Mouse (Mus musculus) forebrain, embryonic 16.5 days (tissue): ENCODE data around the gene Sorcs2. TPM values are rescaled to one million over a fixed set of nuclear protein-coding genes. Genes with fewer than 3 reads are reported as not detected.
A peak's percentile ranks its signal among the peaks of the same experiment; 100 is the strongest.
"Not testable (repeated sequence)": the region's sequence is repeated elsewhere in the genome, so short reads cannot be mapped to it uniquely, and the experiment has no call there.

Experiments
- ATAC-seq: fragments of 200-750 bp; cut with Nextera tagmentation; 2 replicates; pipeline ENCODE4 v1.8.0; 2017; ENCODE audit warnings: mild to moderate bottlenecking, moderate library complexity
- H3K27ac ChIP-seq: fragments of 300-500 bp; sonication (generic); 2 replicates; pipeline ENCODE4 v1.5.1; 2014; ENCODE audit warnings: low read length, control low read depth
- H3K27me3 ChIP-seq: fragments of 300-500 bp; sonication (generic); replicated peaks from 2 replicates; pipeline ENCODE4 v1.6.1; 2014; ENCODE audit warnings: low read length; ENCODE audit not compliant: control insufficient read depth, insufficient read depth
- H3K36me3 ChIP-seq: fragments of 300-500 bp; sonication (generic); 2 replicates; pipeline ENCODE4 v1.6.1; 2014; ENCODE audit not compliant: control insufficient read depth, insufficient read depth
- H3K4me1 ChIP-seq: fragments of 300-500 bp; sonication (generic); replicated peaks from 2 replicates; pipeline ENCODE4 v1.6.1; 2014; ENCODE audit warnings: low read length; ENCODE audit not compliant: control insufficient read depth, insufficient read depth
- H3K4me2 ChIP-seq: fragments of 300-500 bp; sonication (generic); 2 replicates; pipeline ENCODE4 v1.6.1; 2014; ENCODE audit warnings: mild to moderate bottlenecking, low read length, control low read depth
- H3K4me3 ChIP-seq: fragments of 300-500 bp; sonication (generic); replicated peaks from 2 replicates; pipeline ENCODE4 v1.5.1; 2014; ENCODE audit warnings: mild to moderate bottlenecking, low read length, control low read depth
- H3K9ac ChIP-seq: fragments of 300-500 bp; sonication (generic); replicated peaks from 2 replicates; pipeline ENCODE4 v1.6.1; 2014; ENCODE audit warnings: low read depth, low read length, control low read depth
- H3K9me3 ChIP-seq: fragments of 300-500 bp; sonication (generic); 2 replicates; pipeline ENCODE4 v1.6.1; 2016; ENCODE audit warnings: low read length; ENCODE audit not compliant: control insufficient read depth
- WGBS: fragments of 180-500 bp; shearing (Covaris S2); extraction: QIAGEN DNeasy Blood & Tissue Kit; methylation state at CpG from one replicate; pipeline ENCODE4 v1.1.7; 2014; 5-methylcytosine and 5-hydroxymethylcytosine counted together
- polyA plus RNA-seq: library from polyadenylated mRNA; unstranded; fragments of >200 nt; fragmentation: Nextera tagmentation; extraction: Ambion mirVana; gene quantifications from 2 replicates; pipeline ENCODE4 v1.2.1, GENCODE M21; 2015

Gene Sorcs2
- polyA plus RNA-seq, 1 experiment from 2014 or later, result 7.0 TPM

GRCm38 (mm10) chr5:36237526-36237925, 160.4 kb downstream of the Sorcs2 start:
- H3K27me3 ChIP-seq, ATAC-seq: not testable (repeated sequence)
- WGBS, result 97% methylated on average over 7 of the region's 10 CpGs

GRCm38 (mm10) chr5:36230301-36230780, 167.6 kb downstream of the Sorcs2 start:
- Histone ChIP-seq H3K4me1 (peaks cover 24% of the 10 kb centered on the region), H3K36me3 (no peaks in the 10 kb centered on the region), H3K27ac (no peak overlapping the region), H3K27me3 (no peaks in the 10 kb centered on the region), H3K4me3 (no peak overlapping the region), H3K9me3 (no peaks in the 10 kb centered on the region), H3K9ac (no peak overlapping the region), H3K4me2 (no peak overlapping the region)
- WGBS, result 64% methylated on average over 9 of the region's 9 CpGs
- no peak for ATAC-seq

More at GRCm38 (mm10) chr5:36237526-36237925, 160.4 kb downstream of the Sorcs2 start:
- not testable (repeated sequence) for H3K4me1 ChIP-seq, H3K4me3 ChIP-seq, H3K36me3 ChIP-seq, H3K27ac ChIP-seq, H3K9ac ChIP-seq, H3K9me3 ChIP-seq, H3K4me2 ChIP-seq

GRCm38 (mm10) chr5:36228405-36229370, 169.3 kb downstream of the Sorcs2 start:
- WGBS, result 27% methylated on average over 23 of the region's 23 CpGs
- peaks cover 24% of the 10 kb centered on the region for H3K4me1 ChIP-seq
- H3K9me3 ChIP-seq, result no peaks in the 10 kb centered on the region
- H3K27ac ChIP-seq, result no peak overlapping the region
- peak; percentile 37; the same call in 1 of the 2 replicates for ATAC-seq
- H3K4me3 ChIP-seq, result no peak overlapping the region
- no peak overlapping the region for H3K9ac ChIP-seq
- no peak overlapping the region for H3K4me2 ChIP-seq
- H3K36me3 ChIP-seq, result no peaks in the 10 kb centered on the region
- no peaks in the 10 kb centered on the region for H3K27me3 ChIP-seq

- Histone ChIP-seq H3K36me3 (no peaks in the 10 kb centered on the region), H3K27me3 (no peaks in the 10 kb centered on the region), H3K4me3 (no peak overlapping the region), H3K4me2 (no peak overlapping the region), H3K4me1 (peaks cover 24% of the 10 kb centered on the region), H3K27ac (no peak overlapping the region), H3K9ac (no peak overlapping the region), H3K9me3 (no peaks in the 10 kb centered on the region)
- 58% methylated on average over 11 of the region's 11 CpGs for WGBS
- no peak for ATAC-seq
Measured at GRCm38 (mm10) chr5:36226296-36226695, 171.6 kb downstream of the Sorcs2 start.

GRCm38 (mm10) chr5:36225855-36226254, 172.1 kb downstream of the Sorcs2 start:
- 68% methylated on average over 7 of the region's 7 CpGs for WGBS
- Histone ChIP-seq H3K9ac (no peak overlapping the region), H3K9me3 (no peaks in the 10 kb centered on the region), H3K4me2 (no peak overlapping the region), H3K27ac (no peak overlapping the region), H3K4me1 (peaks cover 24% of the 10 kb centered on the region), H3K4me3 (no peak overlapping the region), H3K27me3 (no peaks in the 10 kb centered on the region), H3K36me3 (no peaks in the 10 kb centered on the region)
- ATAC-seq, result no peak

DNA sequence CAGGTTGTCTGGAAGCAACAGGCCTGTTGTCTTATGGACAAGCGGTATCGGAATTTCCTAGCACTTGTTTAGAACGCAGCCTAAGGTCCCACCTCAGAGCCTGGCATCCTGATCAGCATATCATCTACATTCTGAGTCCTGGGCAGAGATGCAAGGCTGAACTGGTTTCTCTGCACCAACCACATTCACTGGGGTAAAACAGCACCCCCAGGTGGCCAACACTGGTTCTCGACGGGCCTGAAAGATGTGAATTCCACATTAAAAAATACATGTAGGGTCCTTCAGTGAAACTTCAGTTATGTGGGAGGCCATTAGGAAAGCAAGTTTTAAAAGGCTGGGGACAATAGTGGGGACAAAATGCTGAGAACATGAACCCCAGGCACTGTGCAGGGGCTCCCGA, 174.2 kb downstream of the Sorcs2 start:
- H3K9me3 ChIP-seq, result no peaks in the 10 kb centered on the region
- 53% methylated on average over 6 of the region's 6 CpGs for WGBS
- H3K27ac ChIP-seq, result no peak overlapping the region
- ATAC-seq, result no peak
- peaks cover 20% of the 10 kb centered on the region for H3K4me1 ChIP-seq
- no peak overlapping the region for H3K4me2 ChIP-seq
- no peak overlapping the region for H3K9ac ChIP-seq
- H3K4me3 ChIP-seq, result no peak overlapping the region
- H3K36me3 ChIP-seq, result no peaks in the 10 kb centered on the region
- no peaks in the 10 kb centered on the region for H3K27me3 ChIP-seq

DNA sequence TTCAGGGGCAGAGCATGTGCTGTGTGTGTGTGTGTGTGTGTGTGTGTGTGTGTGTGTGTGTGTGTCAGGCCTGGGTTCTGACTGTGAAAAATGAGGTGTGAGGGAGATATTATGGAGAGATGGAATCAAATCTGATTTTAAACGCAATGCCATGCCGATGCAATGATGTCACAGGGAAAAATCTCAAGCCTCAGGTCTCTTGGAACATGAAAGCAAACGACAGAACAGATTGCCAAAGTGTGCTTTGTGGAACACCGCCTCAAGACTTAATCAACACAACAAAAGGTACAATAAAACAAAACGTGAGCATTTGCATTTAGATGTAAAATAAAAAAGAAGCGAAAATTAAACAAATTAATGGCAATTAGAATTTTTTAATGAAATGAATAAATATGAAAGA, 177.3 kb downstream of the Sorcs2 start:
- H3K4me1 ChIP-seq, result peaks cover 6% of the 10 kb centered on the region
- no peaks in the 10 kb centered on the region for H3K36me3 ChIP-seq
- 21% methylated on average over 6 of the region's 6 CpGs for WGBS
- H3K27ac ChIP-seq, result no peak overlapping the region
- H3K9me3 ChIP-seq, result 0 out of 2 replicates have a peak, but pooled peaks cover 4% of the 10 kb centered on the region
- H3K4me2 ChIP-seq, result no peak overlapping the region
- no peaks in the 10 kb centered on the region for H3K27me3 ChIP-seq
- H3K9ac ChIP-seq, result no peak overlapping the region
- no peak overlapping the region for H3K4me3 ChIP-seq
- no peak for ATAC-seq

DNA sequence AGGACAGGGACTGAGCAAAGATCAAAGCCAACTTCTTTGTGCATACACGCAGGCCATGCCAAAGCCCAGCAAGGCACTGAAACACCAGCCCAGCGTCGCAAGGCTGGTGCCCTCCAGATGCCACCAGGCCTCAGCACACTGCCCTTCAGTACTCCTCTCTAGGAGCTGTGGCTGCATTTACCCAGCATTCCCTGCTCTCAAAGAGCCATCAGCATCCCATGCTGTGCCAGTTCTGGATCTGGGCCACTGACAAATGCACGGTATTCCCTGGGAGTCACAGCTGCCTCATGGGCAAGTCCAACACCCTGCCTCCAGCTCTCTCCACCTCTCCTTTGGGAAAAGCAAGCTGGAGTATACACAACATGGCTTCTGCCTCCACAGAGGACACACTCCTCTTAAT, 177.8 kb downstream of the Sorcs2 start:
- Histone ChIP-seq H3K4me3 (no peak overlapping the region), H3K9me3 (0 out of 2 replicates have a peak, but pooled peaks cover 4% of the 10 kb centered on the region), H3K27me3 (no peaks in the 10 kb centered on the region), H3K4me2 (no peak overlapping the region), H3K4me1 (peaks cover 6% of the 10 kb centered on the region), H3K36me3 (no peaks in the 10 kb centered on the region), H3K9ac (no peak overlapping the region), H3K27ac (no peak overlapping the region)
- no peak for ATAC-seq
- 65% methylated on average over 4 of the region's 4 CpGs for WGBS

DNA sequence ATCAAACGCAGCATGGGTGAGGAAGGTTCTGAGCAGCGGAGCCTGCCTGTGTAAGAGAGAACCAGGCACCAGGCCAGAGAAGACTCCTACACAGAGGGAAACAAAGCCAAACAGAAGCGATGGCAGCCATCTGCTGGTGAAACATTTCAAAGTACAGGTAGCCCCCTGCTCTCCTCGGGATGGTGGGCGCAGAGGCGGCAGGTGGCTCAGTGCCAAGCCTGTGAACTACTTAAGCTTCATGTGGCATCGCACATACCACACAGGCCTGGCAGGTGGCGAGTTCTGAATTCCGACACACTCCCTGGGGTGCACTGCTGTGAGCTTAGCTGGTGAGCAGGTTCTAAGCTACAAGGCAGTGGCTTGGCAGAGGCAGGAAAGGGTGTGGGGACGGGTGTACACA, 184.6 kb downstream of the Sorcs2 start:
- Histone ChIP-seq H3K36me3 (no peaks in the 10 kb centered on the region), H3K4me2 (no peak overlapping the region), H3K27me3 (no peaks in the 10 kb centered on the region), H3K4me1 (peaks cover 2% of the 10 kb centered on the region; the same call in 1 of the 2 replicates), H3K9ac (no peak overlapping the region), H3K27ac (no peak overlapping the region), H3K4me3 (no peak overlapping the region), H3K9me3 (peaks cover 4% of the 10 kb centered on the region; the same call in 1 of the 2 replicates)
- ATAC-seq, result peak; percentile 50
- WGBS, result 53% methylated on average over 10 of the region's 10 CpGs
